Mouse (Mus musculus) heart, embryonic 15.5 days (tissue): ENCODE measurements at regions not wholly inside any gene's neighbourhood (a gene's known extent, or its start where the extent isn't known, plus 50 kb on each side); places are given as distances from the start of the nearest gene placed in this dataset.
"Not testable (repeated sequence)": the region's sequence is repeated elsewhere in the genome, so short reads cannot be mapped to it uniquely, and the experiment has no call there.

Experiments
- ATAC-seq: fragments of 200-750 bp; cut with Nextera tagmentation; replicated peaks from 2 replicates; pipeline ENCODE4 v1.8.0; 2017; ENCODE audit warnings: low read depth, moderate TSS enrichment; ENCODE audit not compliant: insufficient number of reproducible peaks, insufficient read depth, low FRiP score
- H3K27ac ChIP-seq: fragments of 300-500 bp; sonication (generic); 2 replicates; pipeline ENCODE4 v1.5.1; 2015; ENCODE audit warnings: mild to moderate bottlenecking, inconsistent platforms
- H3K27me3 ChIP-seq: fragments of 300-500 bp; sonication (generic); 2 replicates; pipeline ENCODE4 v1.6.1; 2015; ENCODE audit warnings: inconsistent platforms
- H3K36me3 ChIP-seq: fragments of 300-500 bp; sonication (generic); 2 replicates; pipeline ENCODE4 v1.6.1; 2015; ENCODE audit warnings: mild to moderate bottlenecking, inconsistent platforms
- H3K4me1 ChIP-seq: fragments of 300-500 bp; sonication (generic); replicated peaks from 2 replicates; pipeline ENCODE4 v1.6.1; 2015; ENCODE audit warnings: inconsistent platforms
- H3K4me2 ChIP-seq: fragments of 300-500 bp; sonication (generic); 2 replicates; pipeline ENCODE4 v1.6.1; 2015; ENCODE audit warnings: inconsistent platforms, mild to moderate bottlenecking, moderate library complexity
- H3K4me3 ChIP-seq: fragments of 300-500 bp; sonication (generic); 2 replicates; pipeline ENCODE4 v1.5.1; 2015; ENCODE audit warnings: mild to moderate bottlenecking, inconsistent platforms
- H3K9ac ChIP-seq: fragments of 300-500 bp; sonication (generic); 2 replicates; pipeline ENCODE4 v1.6.1; 2015; ENCODE audit warnings: mild to moderate bottlenecking, inconsistent platforms
- H3K9me3 ChIP-seq: fragments of 300-500 bp; sonication (generic); replicated peaks from 2 replicates; pipeline ENCODE4 v1.6.1; 2016; ENCODE audit warnings: inconsistent platforms
- WGBS: fragments of 180-500 bp; shearing (Covaris S2); methylation state at CpG from one replicate; pipeline ENCODE4 v1.1.7; 2015; ENCODE audit warnings: mixed read lengths; 5-methylcytosine and 5-hydroxymethylcytosine counted together

DNA sequence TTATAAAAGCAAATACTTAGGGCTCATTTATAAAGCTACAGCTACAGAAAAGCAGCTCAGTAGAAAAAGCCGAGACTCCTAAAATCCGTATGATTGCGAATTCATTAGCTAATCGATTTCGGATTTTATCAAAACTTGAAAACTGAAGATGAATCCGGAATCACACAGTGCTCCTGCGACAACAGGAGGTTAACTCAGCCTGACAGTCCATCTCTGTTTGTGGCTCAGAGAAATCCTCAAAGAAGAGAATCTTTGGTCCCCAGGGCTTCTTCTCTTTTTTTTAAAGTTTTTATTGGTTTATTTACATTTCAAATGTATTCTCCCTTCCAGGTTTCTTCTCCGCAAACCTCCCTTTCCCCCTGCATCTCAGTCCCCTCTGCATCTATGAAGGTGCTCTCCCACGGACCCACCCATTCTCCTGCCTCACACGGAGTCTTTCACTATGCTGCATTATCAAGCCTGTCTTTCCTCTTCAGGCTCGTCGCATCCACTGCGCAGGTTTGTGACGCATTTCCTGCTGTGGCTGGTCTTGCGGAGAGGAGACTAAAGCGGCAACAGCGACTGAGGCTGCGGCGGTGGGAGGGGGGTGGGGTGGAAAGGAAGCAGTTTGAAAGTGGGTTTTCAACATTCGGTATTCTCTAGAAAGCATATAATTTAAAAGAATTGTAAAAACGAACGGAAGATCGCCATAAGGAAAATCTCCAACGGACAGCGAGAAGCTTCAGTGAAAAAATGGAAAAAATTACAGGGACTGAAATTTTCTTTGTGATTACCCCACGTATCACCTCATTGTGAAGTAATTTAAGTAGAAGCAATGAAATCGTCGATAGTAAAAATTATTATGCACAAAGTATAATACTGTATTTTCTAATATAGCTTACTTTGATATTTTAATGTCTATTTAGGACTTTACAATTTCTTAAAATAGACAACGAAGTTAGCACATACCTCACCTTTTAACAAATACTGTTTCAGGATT lies 482.5 kb upstream of the Snrpn start:
- WGBS: 25% methylated on average over 29 of the region's 29 CpGs
- H3K9me3 ChIP-seq, H3K27ac ChIP-seq, H3K36me3 ChIP-seq, H3K4me1 ChIP-seq, H3K9ac ChIP-seq, H3K27me3 ChIP-seq: not testable (repeated sequence)
- ATAC-seq: 0 out of 2 replicates have a peak, but pooled peaks have one; percentile 66
- peak overlapping the region; percentile 42 for H3K4me3 ChIP-seq
- peak overlapping the region; percentile 59 for H3K4me2 ChIP-seq

GRCm38 (mm10) chr7:60617070-60617674 lies 477.2 kb upstream of the Snrpn start:
- H3K27me3 ChIP-seq, H3K4me2 ChIP-seq, H3K9me3 ChIP-seq, H3K36me3 ChIP-seq, H3K9ac ChIP-seq, H3K4me3 ChIP-seq, H3K27ac ChIP-seq, ATAC-seq, H3K4me1 ChIP-seq: not testable (repeated sequence)
- 4% methylated on average over 5 of the region's 5 CpGs for WGBS
